Mouse (Mus musculus): ENCODE data around the gene Brinp2.

DNA sequence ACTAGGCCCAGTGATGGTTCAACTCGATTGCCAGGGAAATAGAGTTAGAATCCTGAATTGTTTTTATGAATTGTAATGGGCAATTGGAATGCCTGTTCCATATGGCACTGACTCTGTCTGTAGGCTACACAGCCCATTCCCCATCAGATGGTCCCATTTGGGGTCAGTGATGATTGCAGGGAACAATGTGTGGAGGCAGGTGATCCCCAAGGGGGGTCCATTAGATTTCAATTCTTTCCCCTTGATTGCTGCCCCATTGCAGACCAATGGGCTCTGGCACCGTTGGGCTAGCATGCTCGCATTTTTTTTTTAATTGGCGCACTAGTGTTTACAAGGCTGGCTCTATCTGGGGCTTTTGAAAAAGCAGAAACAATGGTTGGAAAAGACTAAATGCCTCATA lies 136.0 kb downstream of the Brinp2 start:
- no peak for TF ChIP-seq EP300 (IDR thresholded peaks at IDR 0.05; ENCODE audit: insufficient read depth, low read depth, low read length)
- TF ChIP-seq POLR2A (IDR thresholded peaks at IDR 0.05; ENCODE audit: insufficient read depth, low read depth, low read length), result no peak

All from heart, adult 2 months (tissue).